Mouse (Mus musculus) mesoderm, embryonic 11.5 days (tissue): ENCODE measurements around the gene Ttll11.

Experiments
- DNase-seq: peaks from one replicate; pipeline ENCODE4 v3.0.0-alpha.2; 2012; ENCODE audit warnings: low read depth, low spot score

The Ttll11 gene

GRCm38 (mm10) chr2:35768538-35769238 is 211.0 kb downstream of the Ttll11 start:
- DNase-seq = no peak

- DNase-seq = no peak
Observed at GRCm38 (mm10) chr2:35767834-35768537, 211.7 kb downstream of the Ttll11 start.

- DNase-seq = no peak
Observed at GRCm38 (mm10) chr2:35764328-35764727, 215.4 kb downstream of the Ttll11 start.

GRCm38 (mm10) chr2:35763818-35764217 is 215.9 kb downstream of the Ttll11 start:
- no peak for DNase-seq

GRCm38 (mm10) chr2:35761458-35761857 is 218.3 kb downstream of the Ttll11 start:
- DNase-seq = no peak

- DNase-seq = no peak
Observed at GRCm38 (mm10) chr2:35760867-35761266, 218.8 kb downstream of the Ttll11 start.

GRCm38 (mm10) chr2:35760352-35760751 is 219.4 kb downstream of the Ttll11 start:
- DNase-seq = no peak

GRCm38 (mm10) chr2:35756467-35756866 is 223.2 kb downstream of the Ttll11 start:
- DNase-seq = no peak

- no peak for DNase-seq
Observed at GRCm38 (mm10) chr2:35751781-35752505, 227.8 kb downstream of the Ttll11 start.

- no peak for DNase-seq
Observed at GRCm38 (mm10) chr2:35750533-35751141, 229.1 kb downstream of the Ttll11 start.

GRCm38 (mm10) chr2:35747371-35748035 is 232.2 kb downstream of the Ttll11 start:
- no peak for DNase-seq

- peak; percentile 26 for DNase-seq
Observed at GRCm38 (mm10) chr2:35746638-35747037, 233.1 kb downstream of the Ttll11 start.

GRCm38 (mm10) chr2:35745876-35746275 is 233.8 kb downstream of the Ttll11 start:
- DNase-seq = no peak

GRCm38 (mm10) chr2:35739669-35740254 is 240.0 kb downstream of the Ttll11 start:
- DNase-seq = peak; percentile 61

GRCm38 (mm10) chr2:35737467-35738027 is 242.2 kb downstream of the Ttll11 start:
- DNase-seq = no peak

- DNase-seq = no peak
Observed at GRCm38 (mm10) chr2:35736061-35736460, 243.7 kb downstream of the Ttll11 start.

- DNase-seq = no peak
Observed at GRCm38 (mm10) chr2:35735001-35735400, 244.7 kb downstream of the Ttll11 start.

- no peak for DNase-seq
Observed at GRCm38 (mm10) chr2:35731671-35732449, 247.9 kb downstream of the Ttll11 start.

- peak; percentile 27 for DNase-seq
Observed at GRCm38 (mm10) chr2:35729077-35730065, 250.3 kb downstream of the Ttll11 start.
